Mouse (Mus musculus) E14TG2a.4 (cell line): ENCODE measurements around the gene Ccdc7a.

Source experiments
- CTCF ChIP-seq: conservative IDR thresholded peaks from 2 replicates; pipeline ENCODE4 v1.5.1; 2014; ENCODE audit warnings: low read length
- NANOG ChIP-seq: IDR thresholded peaks from 2 replicates; pipeline ENCODE4 v1.6.1; 2014; ENCODE audit warnings: borderline replicate concordance, low read length, mixed read lengths
- POU5F1 ChIP-seq: IDR thresholded peaks from 2 replicates; pipeline ENCODE4 v1.6.1; 2014; ENCODE audit warnings: low read length, borderline replicate concordance

GRCm38 (mm10) chr8:128735692-128736091, 329.6 kb downstream of the Ccdc7a start:
- TF ChIP-seq CTCF (no peak), POU5F1 (no peak), NANOG (no peak)
